Mouse (Mus musculus) C2C12 (cell line): ENCODE data around the gene Gm45521. TPM values are rescaled to one million over a fixed set of nuclear protein-coding genes. Genes with fewer than 3 reads are reported as not detected.

ENCODE experiments used
- H3K27me3 ChIP-seq: one replicate; pipeline ENCODE4 v1.6.1; 2011; ENCODE audit not compliant: control insufficient read depth, insufficient read depth, insufficient read length
- H3K36me3 ChIP-seq: one replicate; pipeline ENCODE4 v1.6.1; 2011; ENCODE audit not compliant: control insufficient read depth, insufficient read depth
- H3K4me3 ChIP-seq: one replicate; pipeline ENCODE4 v1.5.1; 2011; ENCODE audit warnings: mild to moderate bottlenecking, control low read depth; ENCODE audit not compliant: poor library complexity, insufficient read depth, severe bottlenecking
- H3K79me2 ChIP-seq: one replicate; pipeline ENCODE4 v1.6.1; 2011; ENCODE audit not compliant: control insufficient read depth, insufficient read depth
- H3K79me3 ChIP-seq: one replicate; pipeline ENCODE4 v1.6.1; 2011; ENCODE audit warnings: low read depth, control low read depth
- H3ac ChIP-seq: one replicate; pipeline ENCODE3; 2011; ENCODE audit warnings: low read depth; ENCODE audit not compliant: control insufficient read depth, insufficient read length
- CEBPB ChIP-seq: IDR thresholded peaks from one replicate; pipeline ENCODE4 v1.6.1; 2011; ENCODE audit warnings: low read depth, mild to moderate bottlenecking, control low read depth, moderate library complexity
- CTCF ChIP-seq: IDR thresholded peaks from one replicate; pipeline ENCODE4 v1.5.1; 2011; ENCODE audit not compliant: control insufficient read depth, insufficient read depth, insufficient read length
- FOSL1 ChIP-seq: IDR thresholded peaks from one replicate; pipeline ENCODE4 v1.8.0; 2011; ENCODE audit warnings: mild to moderate bottlenecking, low read length; ENCODE audit not compliant: poor library complexity, insufficient read depth, severe bottlenecking
- MAX ChIP-seq: IDR thresholded peaks from one replicate; pipeline ENCODE4 v1.6.1; 2011; ENCODE audit warnings: mild to moderate bottlenecking, control low read depth
- MYOD1 ChIP-seq: IDR thresholded peaks from one replicate; pipeline ENCODE4 v1.6.1; 2011; ENCODE audit warnings: low read depth; ENCODE audit not compliant: control insufficient read depth, insufficient read length
- MYOG ChIP-seq: IDR thresholded peaks from one replicate; pipeline ENCODE4 v1.6.1; 2011; ENCODE audit not compliant: control insufficient read depth, insufficient read length; ENCODE audit errors: extremely low read depth
- USF1 ChIP-seq: IDR thresholded peaks from one replicate; pipeline ENCODE4 v1.6.1; 2011; ENCODE audit warnings: low read depth, mild to moderate bottlenecking, control low read depth, moderate library complexity
- polyA plus RNA-seq: library from polyadenylated mRNA; unstranded; fragments of >200 nt; fragmentation: generic; extraction: Trizol; gene quantifications from one replicate; pipeline ENCODE4 v1.2.1, GENCODE M21; 2012; ENCODE audit warnings: missing spikeins

Gm45521 gene
- polyA plus RNA-seq, 1 experiment, result not detected

DNA sequence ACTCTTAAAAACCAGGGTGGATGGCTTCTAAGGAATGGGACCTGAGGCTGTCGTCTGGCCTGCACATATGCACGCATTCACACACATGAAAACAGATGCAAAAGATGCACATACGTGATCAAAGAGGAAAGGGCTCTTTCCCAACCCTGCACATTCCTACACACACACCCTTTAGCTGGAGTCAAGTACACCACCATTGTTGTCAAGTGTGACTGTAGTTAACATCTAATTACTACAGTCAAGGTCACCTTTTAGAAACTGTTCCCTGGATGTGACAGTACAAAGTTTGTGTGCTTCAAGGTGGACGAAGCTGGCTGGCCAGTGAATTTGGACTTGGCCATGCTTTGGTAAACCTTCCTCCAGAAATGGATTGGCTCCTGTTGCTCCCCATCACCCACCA lies 24.9 kb upstream of the Gm45521 start:
- H3ac ChIP-seq, result no peak overlapping the region
- peaks cover 6% of the 10 kb centered on the region for H3K79me2 ChIP-seq
- TF ChIP-seq CTCF (no peak), USF1 (no peak), MYOG (no peak), CEBPB (no peak)
- peaks cover 92% of the 10 kb centered on the region for H3K36me3 ChIP-seq
- H3K4me3 ChIP-seq, result no peak overlapping the region
- H3K79me3 ChIP-seq, result peaks cover 5% of the 10 kb centered on the region
- H3K27me3 ChIP-seq, result no peaks in the 10 kb centered on the region

- no peak overlapping the region for H3ac ChIP-seq
- peaks cover 97% of the 10 kb centered on the region for H3K36me3 ChIP-seq
These were observed 22.9 kb upstream of the Gm45521 start for GRCm38 (mm10) chr14:7934166-7934565.

GRCm38 (mm10) chr14:7937052-7937630 lies 19.9 kb upstream of the Gm45521 start:
- Histone ChIP-seq H3K27me3 (no peaks in the 10 kb centered on the region), H3ac (no peak overlapping the region), H3K79me3 (no peaks in the 10 kb centered on the region), H3K4me3 (no peak overlapping the region), H3K79me2 (peaks cover 6% of the 10 kb centered on the region), H3K36me3 (peaks cover 96% of the 10 kb centered on the region)
- no peak for TF ChIP-seq CEBPB
- TF ChIP-seq MYOG, result no peak
- no peak for TF ChIP-seq CTCF
- TF ChIP-seq MYOD1, result no peak
- no peak for TF ChIP-seq FOSL1
- TF ChIP-seq MAX, result no peak
- no peak for TF ChIP-seq USF1

More at GRCm38 (mm10) chr14:7934166-7934565, 22.9 kb upstream of the Gm45521 start:
- H3K79me2 ChIP-seq, result peaks cover 6% of the 10 kb centered on the region
- H3K79me3 ChIP-seq, result peaks cover 2% of the 10 kb centered on the region
- TF ChIP-seq MYOG, result no peak
- no peaks in the 10 kb centered on the region for H3K27me3 ChIP-seq
- no peak overlapping the region for H3K4me3 ChIP-seq

DNA sequence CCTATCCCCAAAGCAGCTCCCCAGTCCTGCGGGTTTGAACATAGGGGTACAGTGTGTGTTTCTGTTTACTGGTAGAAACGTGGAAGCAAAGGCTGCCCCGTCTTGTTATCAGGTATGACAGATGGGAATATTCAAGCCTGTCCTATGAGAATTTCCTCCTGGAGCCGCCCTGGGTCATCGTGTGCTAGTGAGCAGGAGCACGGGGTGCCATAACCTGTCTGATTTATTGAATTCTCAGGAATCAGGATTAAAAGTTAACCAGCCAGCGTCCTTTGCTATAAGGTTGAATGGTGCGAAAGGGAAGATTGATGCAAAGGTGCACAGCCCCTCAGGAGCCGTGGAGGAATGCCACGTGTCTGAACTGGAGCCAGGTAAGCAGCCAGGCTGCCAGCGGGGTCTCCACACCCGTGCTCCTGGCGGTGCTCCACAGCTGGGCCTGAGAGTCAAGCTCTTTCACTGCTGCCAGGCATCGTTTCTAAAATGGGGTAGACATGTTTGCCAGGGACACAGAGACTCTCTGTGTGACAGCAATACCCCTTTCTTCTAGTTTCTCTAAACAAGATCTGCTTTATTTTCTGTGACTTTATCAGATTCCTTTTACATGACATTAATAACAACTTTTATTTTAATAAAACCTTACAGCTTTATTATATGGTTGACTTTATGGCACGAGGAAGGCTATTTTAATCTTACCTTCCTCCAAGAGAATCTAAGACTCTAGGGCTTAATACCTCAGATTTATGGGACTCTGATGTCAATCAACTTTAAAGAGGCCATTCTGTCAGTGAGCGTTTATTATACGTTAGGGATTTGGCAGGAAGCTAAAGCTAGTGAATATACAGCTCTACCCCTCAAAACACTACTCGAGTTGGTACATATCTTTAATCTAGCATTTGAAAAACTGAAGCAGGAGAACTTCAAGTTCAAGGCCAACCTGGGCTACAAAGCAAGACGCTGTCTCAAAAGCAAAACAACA lies 18.0 kb upstream of the Gm45521 start:
- H3K4me3 ChIP-seq, result no peak overlapping the region
- no peak overlapping the region for H3ac ChIP-seq
- H3K79me2 ChIP-seq, result peaks cover 6% of the 10 kb centered on the region
- no peaks in the 10 kb centered on the region for H3K27me3 ChIP-seq
- peaks cover 96% of the 10 kb centered on the region for H3K36me3 ChIP-seq
- no peaks in the 10 kb centered on the region for H3K79me3 ChIP-seq
- TF ChIP-seq FOSL1 (no peak), CEBPB (no peak), MYOG (no peak)

DNA sequence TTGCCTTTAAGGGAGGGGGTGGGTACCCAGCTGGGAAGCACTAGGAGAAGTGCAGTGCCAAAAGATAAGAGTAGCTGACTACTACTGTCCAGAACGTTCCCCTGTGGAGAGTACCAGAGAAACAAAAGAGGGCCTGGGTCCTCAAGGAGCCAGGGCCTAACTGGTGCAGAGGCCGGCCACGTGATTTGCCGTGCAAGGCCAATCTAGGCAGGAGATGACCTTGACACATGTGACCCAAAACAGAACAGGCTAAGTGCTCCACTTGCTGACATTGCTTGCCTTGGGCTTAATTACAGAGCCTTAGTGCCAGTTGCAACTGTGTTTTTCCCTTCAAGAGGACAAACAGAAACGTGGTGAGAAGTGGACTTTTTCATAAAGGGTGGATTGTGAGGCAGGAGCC lies 15.7 kb upstream of the Gm45521 start:
- Histone ChIP-seq H3K79me2 (no peaks in the 10 kb centered on the region), H3K4me3 (no peak overlapping the region), H3K36me3 (peaks cover 98% of the 10 kb centered on the region), H3K79me3 (no peaks in the 10 kb centered on the region), H3K27me3 (no peaks in the 10 kb centered on the region), H3ac (no peak overlapping the region)
- TF ChIP-seq CEBPB (no peak), MYOD1 (no peak), MAX (no peak), MYOG (no peak), FOSL1 (no peak), CTCF (no peak)

GRCm38 (mm10) chr14:7943101-7943800 lies 13.8 kb upstream of the Gm45521 start:
- no peak for TF ChIP-seq CTCF
- no peak for TF ChIP-seq USF1
- TF ChIP-seq MYOD1, result no peak
- TF ChIP-seq FOSL1, result no peak
- no peak for TF ChIP-seq MAX
- no peak for TF ChIP-seq MYOG
- TF ChIP-seq CEBPB, result no peak
- H3K36me3 ChIP-seq, result peaks cover 98% of the 10 kb centered on the region
- no peaks in the 10 kb centered on the region for H3K79me2 ChIP-seq
- no peaks in the 10 kb centered on the region for H3K79me3 ChIP-seq
- H3K27me3 ChIP-seq, result no peaks in the 10 kb centered on the region
- H3K4me3 ChIP-seq, result no peak overlapping the region
- no peak overlapping the region for H3ac ChIP-seq
